Mouse (Mus musculus) hindbrain, embryonic 13.5 days (tissue): ENCODE results near the gene BC028528. TPM values are rescaled to one million over a fixed set of nuclear protein-coding genes. Genes with fewer than 3 reads are reported as not detected.
A peak's percentile ranks its signal among the peaks of the same experiment; 100 is the strongest.
"Not testable (repeated sequence)": the region's sequence is repeated elsewhere in the genome, so short reads cannot be mapped to it uniquely, and the experiment has no call there.

Source experiments
- ATAC-seq: fragments of 200-750 bp; cut with Nextera tagmentation; 2 replicates; pipeline ENCODE4 v1.8.0; 2017; ENCODE audit warnings: moderate TSS enrichment; ENCODE audit not compliant: low FRiP score
- H3K27ac ChIP-seq: fragments of 300-500 bp; sonication (generic); 2 replicates; pipeline ENCODE4 v1.5.1; 2015; ENCODE audit warnings: inconsistent platforms, mild to moderate bottlenecking, moderate library complexity
- H3K27me3 ChIP-seq: fragments of 300-500 bp; sonication (generic); 2 replicates; pipeline ENCODE4 v1.6.1; 2015; ENCODE audit warnings: mild to moderate bottlenecking, inconsistent platforms
- H3K36me3 ChIP-seq: fragments of 300-500 bp; sonication (generic); 2 replicates; pipeline ENCODE4 v1.6.1; 2015; ENCODE audit warnings: mild to moderate bottlenecking, inconsistent platforms
- H3K4me1 ChIP-seq: fragments of 300-500 bp; sonication (generic); replicated peaks from 2 replicates; pipeline ENCODE4 v1.6.1; 2015; ENCODE audit warnings: inconsistent platforms
- H3K4me2 ChIP-seq: fragments of 300-500 bp; sonication (generic); 2 replicates; pipeline ENCODE4 v1.6.1; 2015; ENCODE audit warnings: inconsistent platforms, mild to moderate bottlenecking, moderate library complexity
- H3K4me3 ChIP-seq: fragments of 300-500 bp; sonication (generic); 2 replicates; pipeline ENCODE4 v1.5.1; 2015; ENCODE audit warnings: mild to moderate bottlenecking, inconsistent platforms
- H3K9ac ChIP-seq: fragments of 300-500 bp; sonication (generic); 2 replicates; pipeline ENCODE4 v1.6.1; 2015; ENCODE audit warnings: mild to moderate bottlenecking, inconsistent platforms
- H3K9me3 ChIP-seq: fragments of 300-500 bp; sonication (generic); 2 replicates; pipeline ENCODE4 v1.6.1; 2016; ENCODE audit warnings: inconsistent platforms
- WGBS: fragments of 180-500 bp; shearing (Covaris S2); methylation state at CpG from one replicate; pipeline ENCODE4 v1.1.7; 2015; 5-methylcytosine and 5-hydroxymethylcytosine counted together
- polyA plus RNA-seq: library from polyadenylated mRNA; unstranded; fragments of >200 nt; fragmentation: Nextera tagmentation; extraction: Ambion mirVana; gene quantifications from 2 replicates; pipeline ENCODE4 v1.2.1, GENCODE M21; 2015

The BC028528 gene
- polyA plus RNA-seq, 1 experiment from 2014 or later, result 19.4 TPM

DNA sequence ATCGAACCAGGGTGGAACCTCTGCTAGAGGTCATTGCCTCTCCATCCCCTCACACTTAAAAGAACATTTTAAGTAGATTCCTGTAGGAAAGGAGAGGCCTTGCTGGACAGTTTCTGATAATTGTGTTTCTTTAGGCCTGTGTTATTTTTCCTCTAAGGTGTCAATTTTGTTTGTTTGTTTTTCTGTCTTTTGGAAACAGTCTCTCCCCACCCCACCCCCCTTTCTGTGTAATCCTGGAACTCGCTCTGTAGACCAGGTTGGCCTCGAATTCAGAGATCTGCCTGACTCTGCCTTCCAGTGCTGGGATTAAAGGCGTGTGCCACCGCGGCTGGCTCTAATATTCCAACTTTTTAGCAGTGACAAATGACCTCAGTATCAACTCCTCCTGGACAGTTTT lies 36.5 kb upstream of the BC028528 start:
- H3K4me1 ChIP-seq, result peaks cover 34% of the 10 kb centered on the region
- no peaks in the 10 kb centered on the region for H3K36me3 ChIP-seq
- H3K27me3 ChIP-seq, result no peaks in the 10 kb centered on the region
- H3K4me3 ChIP-seq, result peak overlapping the region; percentile 89
- H3K9me3 ChIP-seq, result no peaks in the 10 kb centered on the region
- WGBS, result 72% methylated on average over 6 of the region's 6 CpGs
- H3K27ac ChIP-seq, result peak overlapping the region; percentile 70; the same call in 1 of the 2 replicates
- ATAC-seq, result no peak
- H3K4me2 ChIP-seq, result peak overlapping the region; percentile 76
- H3K9ac ChIP-seq, result peak overlapping the region; percentile 55; the same call in 1 of the 2 replicates

DNA sequence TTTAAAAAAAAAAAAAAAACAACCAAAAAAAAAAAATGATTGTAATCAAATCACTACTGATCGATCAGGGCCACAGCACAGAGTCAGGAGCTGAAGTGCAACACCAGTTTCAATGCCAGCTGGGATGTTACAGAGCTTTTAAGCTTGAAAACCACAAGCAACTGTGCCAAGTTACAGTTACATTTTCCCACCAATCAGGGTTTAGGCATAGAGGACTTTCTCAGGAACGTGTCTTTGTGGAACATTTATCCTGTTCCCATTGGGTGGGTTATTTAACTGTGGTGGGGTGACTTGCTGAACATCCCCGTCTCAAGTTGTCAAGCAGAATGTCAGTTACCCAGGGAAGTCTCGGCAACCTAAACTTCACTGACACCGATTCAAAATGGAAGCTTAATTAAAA lies 33.3 kb upstream of the BC028528 start:
- Histone ChIP-seq H3K27me3 (no peaks in the 10 kb centered on the region), H3K9ac (no peak overlapping the region), H3K4me2 (no peak overlapping the region), H3K4me3 (no peak overlapping the region), H3K4me1 (0 out of 2 replicates have a peak, but pooled peaks cover 6% of the 10 kb centered on the region), H3K36me3 (no peaks in the 10 kb centered on the region), H3K27ac (no peak overlapping the region), H3K9me3 (no peaks in the 10 kb centered on the region)
- ATAC-seq, result no peak
- 87% methylated on average over 5 of the region's 5 CpGs for WGBS

DNA sequence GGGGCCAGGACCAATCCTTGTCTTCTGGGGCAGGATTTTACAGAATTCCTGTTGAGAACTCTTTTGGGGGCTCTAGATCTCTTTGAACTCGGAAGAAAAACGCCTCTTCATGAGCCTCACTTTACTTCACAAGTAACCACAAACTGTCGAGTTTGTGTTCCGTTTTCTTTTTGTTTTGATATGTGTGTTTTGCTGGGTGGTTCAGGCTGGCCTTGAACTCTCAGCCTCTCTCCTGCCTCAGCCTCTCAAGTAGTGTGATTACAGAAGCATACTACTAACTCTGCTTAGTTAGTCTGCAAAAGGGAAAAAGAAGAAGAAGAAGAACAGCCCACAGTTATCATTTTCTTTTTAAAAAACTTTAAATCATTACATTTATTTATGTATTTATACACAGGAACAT lies 32.4 kb upstream of the BC028528 start:
- Histone ChIP-seq H3K36me3 (no peaks in the 10 kb centered on the region), H3K27me3 (no peaks in the 10 kb centered on the region), H3K9me3 (no peaks in the 10 kb centered on the region), H3K4me3 (no peak overlapping the region), H3K27ac (no peak overlapping the region), H3K4me1 (0 out of 2 replicates have a peak, but pooled peaks cover 6% of the 10 kb centered on the region), H3K9ac (no peak overlapping the region), H3K4me2 (no peak overlapping the region)
- WGBS, result 78% methylated on average over 4 of the region's 4 CpGs
- no peak for ATAC-seq

DNA sequence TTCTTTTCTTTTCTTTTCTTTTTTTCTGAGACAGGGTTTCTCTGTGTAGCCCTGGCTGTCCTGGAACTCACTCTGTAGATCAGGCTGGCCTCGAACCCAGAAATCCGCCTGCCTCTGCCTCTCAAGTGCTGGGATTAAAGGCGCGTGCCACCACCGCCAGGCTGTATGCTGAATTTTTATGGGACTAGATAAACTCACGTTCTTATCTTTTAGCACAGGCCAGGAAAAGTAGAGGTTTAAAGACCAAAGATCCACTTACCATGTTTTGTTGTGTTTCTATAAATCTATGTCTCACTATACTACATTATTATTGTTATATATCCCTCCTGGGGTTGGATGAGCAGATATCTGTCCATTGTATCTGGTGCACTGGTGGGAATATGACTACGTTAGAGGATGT lies 31.6 kb upstream of the BC028528 start:
- not testable (repeated sequence) for H3K4me3 ChIP-seq, H3K27ac ChIP-seq, ATAC-seq, H3K9me3 ChIP-seq, H3K4me1 ChIP-seq, H3K9ac ChIP-seq, H3K36me3 ChIP-seq, H3K4me2 ChIP-seq, H3K27me3 ChIP-seq
- 95% methylated on average over 7 of the region's 7 CpGs for WGBS

DNA sequence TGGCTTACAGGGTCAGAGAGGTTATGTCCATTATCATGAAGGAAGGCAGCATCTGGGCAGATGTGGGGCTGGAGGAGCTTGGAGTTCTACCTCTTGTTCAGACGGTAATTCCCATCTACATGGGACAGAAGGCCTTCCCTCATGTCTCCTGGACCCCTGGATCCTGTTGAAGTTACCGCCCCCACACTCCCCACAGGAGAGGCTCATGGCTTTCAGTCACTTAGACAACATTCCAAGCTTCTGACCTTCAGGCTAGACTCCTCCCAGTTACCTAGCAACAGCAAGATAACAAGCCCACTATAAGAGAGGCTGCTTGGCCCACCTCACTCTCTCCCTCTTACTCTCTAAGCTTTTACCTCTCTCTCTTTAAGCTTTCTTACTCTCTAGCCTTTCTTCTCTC lies 28.7 kb upstream of the BC028528 start:
- not testable (repeated sequence) for H3K27ac ChIP-seq, H3K9me3 ChIP-seq, H3K27me3 ChIP-seq, H3K4me1 ChIP-seq, H3K9ac ChIP-seq, H3K36me3 ChIP-seq, ATAC-seq, H3K4me2 ChIP-seq, H3K4me3 ChIP-seq
- WGBS, result 77% methylated on average over 2 of the region's 2 CpGs

DNA sequence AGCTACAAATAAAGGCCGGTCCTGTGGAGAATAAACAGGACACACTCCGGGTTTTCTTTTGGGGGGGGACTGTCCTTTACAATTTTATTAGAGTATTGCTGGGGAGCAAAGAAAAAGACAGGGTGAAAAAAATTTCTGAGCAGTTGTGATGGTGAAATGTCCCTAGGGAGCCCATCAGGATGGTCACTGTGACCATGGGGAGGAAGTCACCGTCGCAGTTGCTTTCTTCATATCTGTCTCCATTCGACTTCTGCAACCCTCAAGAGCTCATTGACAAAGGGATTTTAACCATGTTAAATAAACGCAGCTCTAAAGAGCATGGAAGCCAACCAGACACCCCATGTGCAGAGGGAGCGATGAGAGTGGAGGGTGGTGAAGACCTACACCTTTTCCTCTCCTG lies 25.0 kb upstream of the BC028528 start:
- no peak for ATAC-seq
- WGBS, result 82% methylated on average over 7 of the region's 7 CpGs
- H3K27me3 ChIP-seq, result no peaks in the 10 kb centered on the region

DNA sequence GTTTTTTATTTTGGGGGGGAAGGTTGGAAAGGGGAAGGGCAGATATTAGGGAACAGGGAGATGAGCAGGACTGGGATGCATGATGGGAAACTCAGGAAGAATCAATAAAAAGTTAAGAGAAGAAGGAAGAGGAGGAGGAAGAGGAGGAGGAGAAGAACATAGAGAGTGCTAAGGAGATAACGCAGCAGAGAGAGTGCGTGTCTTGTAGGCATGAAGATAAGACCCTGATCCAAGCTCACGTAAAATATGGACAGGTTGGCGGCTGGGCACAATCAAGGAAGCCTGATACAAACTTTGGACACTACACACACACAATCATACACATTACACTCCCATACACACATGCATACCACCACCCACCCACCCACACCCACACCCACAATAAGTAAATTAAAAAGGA lies 22.9 kb upstream of the BC028528 start:
- H3K36me3 ChIP-seq, result no peaks in the 10 kb centered on the region
- 94% methylated on average over 4 of the region's 4 CpGs for WGBS
- no peaks in the 10 kb centered on the region for H3K4me1 ChIP-seq
- H3K9ac ChIP-seq, result no peak overlapping the region
- no peaks in the 10 kb centered on the region for H3K9me3 ChIP-seq
- H3K4me2 ChIP-seq, result no peak overlapping the region
- no peak overlapping the region for H3K27ac ChIP-seq
- no peak for ATAC-seq
- H3K4me3 ChIP-seq, result no peak overlapping the region
- H3K27me3 ChIP-seq, result no peaks in the 10 kb centered on the region

More for the DNA sequence above, 25.0 kb upstream of the BC028528 start:
- Histone ChIP-seq H3K9ac (no peak overlapping the region), H3K4me1 (no peaks in the 10 kb centered on the region), H3K36me3 (no peaks in the 10 kb centered on the region), H3K4me2 (no peak overlapping the region), H3K27ac (no peak overlapping the region), H3K4me3 (no peak overlapping the region), H3K9me3 (no peaks in the 10 kb centered on the region)

DNA sequence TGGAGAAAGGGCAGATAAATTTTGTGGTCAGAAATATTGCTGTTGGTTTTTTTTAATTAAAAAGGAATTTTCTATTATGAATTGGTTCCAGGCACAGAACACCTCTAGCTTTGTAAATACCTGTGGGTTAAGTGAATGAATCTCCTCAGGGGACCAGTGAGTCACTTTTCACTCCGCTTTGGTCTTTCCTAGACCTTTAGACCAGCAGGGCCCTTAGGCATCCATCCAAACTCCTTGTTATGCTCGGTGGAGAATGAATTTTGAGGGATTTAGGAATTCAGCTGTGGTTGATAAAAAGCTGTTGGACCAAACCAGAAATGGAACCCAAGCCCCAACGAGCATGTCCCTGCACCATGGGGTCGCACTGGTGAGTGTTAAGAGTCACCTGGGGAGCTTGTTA lies 15.8 kb upstream of the BC028528 start:
- H3K9ac ChIP-seq, result no peak overlapping the region
- H3K36me3 ChIP-seq, result no peaks in the 10 kb centered on the region
- no peak overlapping the region for H3K4me2 ChIP-seq
- H3K27ac ChIP-seq, result no peak overlapping the region
- H3K9me3 ChIP-seq, result no peaks in the 10 kb centered on the region
- WGBS, result 53% methylated on average over 4 of the region's 4 CpGs
- no peak for ATAC-seq
- H3K4me1 ChIP-seq, result peaks cover 31% of the 10 kb centered on the region
- H3K27me3 ChIP-seq, result peaks cover 35% of the 10 kb centered on the region
- no peak overlapping the region for H3K4me3 ChIP-seq

DNA sequence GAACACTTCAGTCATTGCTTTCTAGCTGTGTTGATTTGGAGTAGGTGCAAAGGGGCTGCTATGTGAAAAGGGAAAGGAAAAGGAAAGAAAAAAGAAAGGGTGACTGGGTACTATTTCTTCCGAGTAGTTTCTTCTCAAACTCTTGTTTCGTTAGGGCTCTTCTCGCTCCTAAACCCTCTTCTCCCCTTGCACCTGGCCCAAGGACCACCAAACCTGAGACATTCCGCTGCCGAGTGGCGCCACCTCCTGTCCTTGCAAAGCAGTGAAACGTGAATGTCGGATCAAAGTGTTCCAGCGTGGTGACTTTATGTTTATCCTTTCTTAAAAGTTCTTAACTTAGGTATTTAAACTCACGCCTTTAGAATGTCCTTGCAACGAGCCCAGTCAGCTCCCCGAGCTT lies 15.1 kb upstream of the BC028528 start:
- Histone ChIP-seq H3K4me2 (peak overlapping the region; percentile 74), H3K4me1 (peaks cover 31% of the 10 kb centered on the region), H3K4me3 (0 out of 2 replicates have a peak overlapping the region, but pooled peaks have one; percentile 11), H3K27me3 (peaks cover 36% of the 10 kb centered on the region), H3K36me3 (no peaks in the 10 kb centered on the region), H3K9ac (no peak overlapping the region), H3K27ac (no peak overlapping the region), H3K9me3 (no peaks in the 10 kb centered on the region)
- ATAC-seq, result no peak
- WGBS, result 0% methylated on average over 12 of the region's 12 CpGs

DNA sequence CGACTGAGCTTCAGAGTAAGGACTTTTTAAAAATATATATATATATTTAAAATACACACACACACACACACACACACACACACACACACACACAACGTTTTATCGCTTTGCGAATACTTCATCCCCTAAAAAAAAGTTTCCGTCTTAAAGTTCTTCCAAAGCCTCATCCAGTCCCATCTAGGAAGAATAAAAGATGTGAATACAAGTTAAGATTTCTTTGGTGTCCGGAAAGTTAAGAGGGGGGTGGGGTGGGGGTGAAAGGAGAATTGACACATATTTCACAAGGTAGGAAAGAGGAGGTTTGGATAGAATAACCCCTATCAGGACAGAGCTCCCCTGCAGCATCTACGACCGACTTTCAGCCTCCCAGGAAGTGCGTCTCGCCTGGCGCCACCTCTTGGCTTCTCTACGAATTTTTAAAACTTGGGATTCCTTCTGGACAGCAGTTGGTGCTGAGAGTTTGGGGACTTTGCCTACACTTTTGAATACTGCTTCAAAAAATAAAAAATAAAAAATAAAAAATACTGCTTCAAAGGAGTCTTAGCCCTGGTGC lies 14.2 kb upstream of the BC028528 start:
- Histone ChIP-seq H3K36me3 (no peaks in the 10 kb centered on the region), H3K27me3 (peaks cover 38% of the 10 kb centered on the region), H3K4me1 (peaks cover 31% of the 10 kb centered on the region), H3K9me3 (no peaks in the 10 kb centered on the region), H3K4me2 (peak overlapping the region; percentile 74), H3K4me3 (peak overlapping the region; percentile 37; the same call in 1 of the 2 replicates), H3K27ac (no peak overlapping the region), H3K9ac (no peak overlapping the region)
- 1% methylated on average over 12 of the region's 12 CpGs for WGBS
- ATAC-seq, result no peak

DNA sequence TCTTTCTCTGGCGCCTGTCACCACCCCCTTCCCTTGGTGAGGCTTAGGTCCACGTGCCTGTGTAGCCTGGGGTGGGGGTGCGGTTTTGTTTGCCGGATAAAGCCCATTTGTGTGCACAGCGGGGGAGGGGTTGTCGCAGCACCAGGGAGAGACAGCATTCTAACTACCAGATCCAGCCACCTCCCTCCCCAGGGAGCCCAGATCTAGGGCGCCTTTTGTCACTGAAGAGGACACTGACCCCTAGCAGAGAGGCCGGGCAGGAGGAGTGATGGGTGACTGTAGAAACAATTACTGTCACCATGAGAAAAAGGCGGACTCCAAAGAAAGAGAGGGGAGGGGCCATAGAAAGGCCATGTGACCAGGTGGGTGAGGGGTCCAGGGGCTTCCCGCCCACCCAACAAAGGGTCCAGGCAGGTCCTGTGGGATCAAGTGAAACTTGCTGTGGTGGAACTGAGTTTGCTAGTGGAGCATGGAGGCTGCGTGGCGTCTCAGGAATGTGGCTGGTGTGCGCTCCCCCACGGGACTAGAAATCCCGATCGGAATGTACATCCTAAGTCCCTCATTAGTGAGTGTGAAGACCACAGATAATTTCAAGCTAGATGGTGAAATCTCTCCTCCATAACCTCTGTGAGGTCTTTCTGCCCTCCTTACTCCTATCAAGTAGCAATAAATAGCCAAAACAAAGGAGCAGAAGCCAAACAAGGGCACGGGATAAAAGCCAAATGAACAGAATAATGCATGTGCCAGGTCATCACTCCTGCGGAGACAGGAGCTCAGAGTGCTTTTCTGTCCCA lies 13.5 kb upstream of the BC028528 start:
- H3K4me2 ChIP-seq, result peak overlapping the region; percentile 74
- H3K9me3 ChIP-seq, result no peaks in the 10 kb centered on the region
- peak overlapping the region; percentile 37 for H3K4me3 ChIP-seq
- peaks cover 38% of the 10 kb centered on the region for H3K27me3 ChIP-seq
- H3K27ac ChIP-seq, result no peak overlapping the region
- under 1% methylated on average over 18 of the region's 18 CpGs for WGBS
- peak overlapping the region; percentile 63 for H3K9ac ChIP-seq
- H3K4me1 ChIP-seq, result peaks cover 31% of the 10 kb centered on the region
- peak; percentile 60; the same call in 1 of the 2 replicates for ATAC-seq
- H3K36me3 ChIP-seq, result no peaks in the 10 kb centered on the region

DNA sequence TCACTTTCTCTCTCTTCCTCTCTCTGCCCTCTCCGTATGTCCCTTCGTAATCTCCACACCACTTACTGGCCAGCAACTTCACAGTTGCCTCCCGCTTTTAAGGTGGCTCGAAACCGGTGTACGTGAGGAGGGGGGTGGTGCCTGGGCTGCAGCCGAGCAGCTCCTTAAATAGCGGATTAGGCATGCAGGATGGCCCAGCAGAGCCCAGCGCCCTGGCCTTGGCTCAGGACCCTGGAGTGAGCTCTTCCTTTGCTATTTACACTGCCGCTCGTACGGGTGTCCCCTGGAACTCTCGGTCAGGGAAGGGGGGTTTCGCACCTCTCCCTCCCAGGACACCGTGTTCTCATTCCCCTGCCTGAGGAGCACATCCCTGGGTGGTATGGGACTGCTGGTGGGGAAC lies 12.8 kb upstream of the BC028528 start, which contains the start of gene Car14:
Gene Car14 (minus strand): TSS at position 124 of the 400 bp plus-strand sequence.
- H3K27me3 ChIP-seq, result peaks cover 38% of the 10 kb centered on the region
- H3K4me1 ChIP-seq, result peaks cover 31% of the 10 kb centered on the region
- H3K36me3 ChIP-seq, result no peaks in the 10 kb centered on the region
- H3K9ac ChIP-seq, result peak within 1 kb of the TSS; percentile 63
- under 1% methylated on average over 15 of the region's 15 CpGs for WGBS
- 0 out of 2 replicates have a peak within 1 kb of the TSS, but pooled peaks have one; percentile 9 for H3K27ac ChIP-seq
- H3K4me2 ChIP-seq, result peak within 1 kb of the TSS; percentile 74
- peak within 1 kb of the TSS; percentile 37 for H3K4me3 ChIP-seq
- ATAC-seq, result no peak
- no peaks in the 10 kb centered on the region for H3K9me3 ChIP-seq
